Mouse (Mus musculus) spleen, adult 2 months (tissue): ENCODE measurements around the gene Lin37. TPM values are rescaled to one million over a fixed set of nuclear protein-coding genes. Genes with fewer than 3 reads are reported as not detected.

Source experiments
- DNase-seq, 2 experiments: peaks; one replicate each; pipeline versions ENCODE4 v3.0.0 to v3.0.0-alpha.2; 2012 to 2021; ENCODE audit warnings: low spot score in 2 of 2, low read depth in 1 of 2
- H3K27ac ChIP-seq: fragments of 200-500 bp; 2 replicates; pipeline ENCODE4 v1.5.1; 2012; ENCODE audit warnings: low read length, inconsistent platforms; ENCODE audit not compliant: insufficient read depth
- H3K27me3 ChIP-seq: fragments of 200-500 bp; 2 replicates; pipeline ENCODE4 v1.6.1; 2012; ENCODE audit warnings: mild to moderate bottlenecking, moderate library complexity, low read length, inconsistent platforms; ENCODE audit not compliant: control insufficient read depth, insufficient read depth
- H3K36me3 ChIP-seq: fragments of 200-500 bp; 2 replicates; pipeline ENCODE4 v1.6.1; 2012; ENCODE audit warnings: mild to moderate bottlenecking, low read length, inconsistent platforms; ENCODE audit not compliant: control insufficient read depth, insufficient read depth
- H3K4me1 ChIP-seq: fragments of 200-500 bp; 2 replicates; pipeline ENCODE4 v1.6.1; 2011; ENCODE audit warnings: inconsistent platforms; ENCODE audit not compliant: control insufficient read depth, insufficient read depth, insufficient read length
- H3K4me3 ChIP-seq: fragments of 200-500 bp; 2 replicates; pipeline ENCODE4 v1.5.1; 2011; ENCODE audit warnings: mild to moderate bottlenecking, inconsistent platforms; ENCODE audit not compliant: insufficient read depth, insufficient read length; ENCODE audit errors: extremely low read depth
- CTCF ChIP-seq: fragments of 200-500 bp; IDR thresholded peaks from 2 replicates; pipeline ENCODE4 v1.5.1; 2011; ENCODE audit warnings: mild to moderate bottlenecking, inconsistent platforms; ENCODE audit not compliant: insufficient read depth, insufficient read length, insufficient replicate concordance; ENCODE audit errors: extremely low read depth
- POLR2A ChIP-seq: fragments of 200-500 bp; IDR thresholded peaks from 2 replicates; pipeline ENCODE4 v1.6.1; 2011; ENCODE audit warnings: low read depth, low read length, inconsistent platforms
- WGBS: fragments of 180-500 bp; shearing (Covaris S2); methylation state at CpG from one replicate; pipeline ENCODE4 v1.1.7; 2018; 5-methylcytosine and 5-hydroxymethylcytosine counted together
- polyA plus RNA-seq: library from polyadenylated mRNA; depleted of rRNA; stranded (reverse); fragments of >200 nt; gene quantifications from 2 replicates; pipeline ENCODE4 v1.2.3, GENCODE M21; 2012

Gene Lin37
- polyA plus RNA-seq, 1 experiment, result 34.9 TPM

GRCm38 (mm10) chr7:30562526-30563116 lies 3.0 kb upstream of the Lin37 start:
- H3K27ac ChIP-seq, result peak overlapping the region; percentile 84
- peak overlapping the region; percentile 79 for H3K4me3 ChIP-seq
- TF ChIP-seq CTCF, result no peak
- no peak; the same call in 1 of the 2 replicates for TF ChIP-seq POLR2A
- peaks cover 4% of the 10 kb centered on the region; the same call in 1 of the 2 replicates for H3K36me3 ChIP-seq
- no peaks in the 10 kb centered on the region for H3K27me3 ChIP-seq
- no peak for DNase-seq
- H3K4me1 ChIP-seq, result peaks cover 6% of the 10 kb centered on the region; the same call in 1 of the 2 replicates
- under 1% methylated on average over 27 of the region's 27 CpGs for WGBS

- no peak overlapping the region for H3K4me3 ChIP-seq
- TF ChIP-seq POLR2A (no peak), CTCF (no peak)
- no peak overlapping the region for H3K27ac ChIP-seq
- H3K27me3 ChIP-seq, result no peaks in the 10 kb centered on the region
- H3K4me1 ChIP-seq, result peaks cover 6% of the 10 kb centered on the region; the same call in 1 of the 2 replicates
- 89% methylated on average over 2 of the region's 2 CpGs for whole genome bisulfite sequencing
- no peak for DNase-seq
- peaks cover 17% of the 10 kb centered on the region for H3K36me3 ChIP-seq
Observed at GRCm38 (mm10) chr7:30560296-30560695, 658 bp upstream of the Lin37 start.

GRCm38 (mm10) chr7:30558656-30559442 lies 789 bp downstream of the Lin37 start:
- no peak for TF ChIP-seq CTCF
- no peak for TF ChIP-seq POLR2A
- peaks cover 19% of the 10 kb centered on the region for H3K36me3 ChIP-seq
- DNase-seq, result no peak
- H3K27me3 ChIP-seq, result no peaks in the 10 kb centered on the region
- H3K4me3 ChIP-seq, result peak overlapping the region; percentile 81
- peak overlapping the region; percentile 74; the same call in 1 of the 2 replicates for H3K27ac ChIP-seq
- peaks cover 4% of the 10 kb centered on the region; the same call in 1 of the 2 replicates for H3K4me1 ChIP-seq
- WGBS, result 6% methylated on average over 12 of the region's 12 CpGs

- Histone ChIP-seq H3K27ac (no peak overlapping the region), H3K36me3 (peaks cover 19% of the 10 kb centered on the region), H3K4me3 (no peak overlapping the region), H3K4me1 (peaks cover 9% of the 10 kb centered on the region), H3K27me3 (no peaks in the 10 kb centered on the region)
- no peak for TF ChIP-seq CTCF
- no peak for TF ChIP-seq POLR2A
- DNase-seq, result no peak
- 93% methylated on average over 13 of the region's 13 CpGs for WGBS
Observed at GRCm38 (mm10) chr7:30557901-30558514, 1.6 kb downstream of the Lin37 start.

- no peak overlapping the region for H3K27ac ChIP-seq
- H3K27me3 ChIP-seq, result no peaks in the 10 kb centered on the region
- WGBS, result 95% methylated on average over 18 of the region's 18 CpGs
- DNase-seq, result no peak
- peaks cover 19% of the 10 kb centered on the region for H3K36me3 ChIP-seq
- peaks cover 9% of the 10 kb centered on the region for H3K4me1 ChIP-seq
- no peak for TF ChIP-seq POLR2A
- no peak for TF ChIP-seq CTCF
- no peak overlapping the region for H3K4me3 ChIP-seq
Observed at GRCm38 (mm10) chr7:30556894-30557536, 2.6 kb downstream of the Lin37 start.

- H3K27me3 ChIP-seq, result no peaks in the 10 kb centered on the region
- H3K27ac ChIP-seq, result no peak overlapping the region
- peaks cover 9% of the 10 kb centered on the region for H3K4me1 ChIP-seq
- no peak for DNase-seq
- H3K4me3 ChIP-seq, result no peak overlapping the region
- peaks cover 19% of the 10 kb centered on the region for H3K36me3 ChIP-seq
- WGBS, result 84% methylated on average over 22 of the region's 22 CpGs
- TF ChIP-seq CTCF (no peak), POLR2A (no peak)
Observed at GRCm38 (mm10) chr7:30553810-30554584, 5.6 kb downstream of the Lin37 start.
